Mouse (Mus musculus): Measurements from ENCODE around the gene Ica1l. TPM values are rescaled to one million over a fixed set of nuclear protein-coding genes. Genes with fewer than 3 reads are reported as not detected.

The Ica1l gene
- total and polyA plus RNA-seq, 2 experiments, result not detected

DNA sequence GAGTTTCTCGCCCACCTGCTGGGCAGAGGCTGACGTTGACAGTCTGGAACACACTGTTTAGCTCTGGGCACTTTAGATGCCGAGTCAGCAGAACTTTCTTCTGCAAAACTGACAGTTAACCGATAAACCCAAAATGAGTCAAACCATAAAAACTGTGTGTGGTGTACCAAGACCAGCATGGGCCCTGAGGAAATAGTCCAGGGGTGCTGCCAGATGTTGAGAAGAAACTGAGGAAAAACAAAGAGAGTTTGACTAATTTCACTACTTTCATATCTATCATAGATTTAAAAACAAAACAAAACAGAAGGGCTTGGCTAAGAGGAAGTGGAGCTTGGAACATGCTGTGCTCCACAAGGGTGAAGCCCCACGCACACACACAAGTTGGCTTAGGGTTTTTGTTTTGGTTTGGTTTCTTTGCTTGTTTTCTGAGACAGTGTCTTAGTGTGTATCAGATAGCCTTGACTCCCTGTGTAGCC lies 26.8 kb downstream of the Ica1l start:
- no peaks in the 10 kb centered on the region for H3K4me1 ChIP-seq (ENCODE audit: control insufficient read depth, insufficient read depth, low read length)
- no peak overlapping the region for H3K9ac ChIP-seq (ENCODE audit: low read depth, low read length)
- H3K79me2 ChIP-seq (ENCODE audit: control insufficient read depth, insufficient read depth, low read length), result no peaks in the 10 kb centered on the region
- TF ChIP-seq CTCF (IDR thresholded peaks at IDR 0.05; ENCODE audit: low read depth, low read length) (no peak), POLR2A (IDR thresholded peaks at IDR 0.05; ENCODE audit: extremely low read depth, insufficient read depth, low read length) (no peak)
- H3K4me3 ChIP-seq (ENCODE audit: insufficient read depth, low read depth, low read length), result no peak overlapping the region
- DNase-seq (ENCODE audit: extremely low read depth, low read depth, low spot score), result peak; percentile 16
- 67% methylated on average over 5 of the region's 5 CpGs for WGBS
- peaks cover 2% of the 10 kb centered on the region; the same call in 1 of the 2 replicates for H3K27me3 ChIP-seq (ENCODE audit: control insufficient read depth, insufficient read depth, low read length)
- H3K27ac ChIP-seq (replicated peaks; ENCODE audit: insufficient read depth, low read depth, low read length), result no peak overlapping the region
- H3K36me3 ChIP-seq (ENCODE audit: control insufficient read depth, insufficient read depth, low read length), result no peaks in the 10 kb centered on the region

DNA sequence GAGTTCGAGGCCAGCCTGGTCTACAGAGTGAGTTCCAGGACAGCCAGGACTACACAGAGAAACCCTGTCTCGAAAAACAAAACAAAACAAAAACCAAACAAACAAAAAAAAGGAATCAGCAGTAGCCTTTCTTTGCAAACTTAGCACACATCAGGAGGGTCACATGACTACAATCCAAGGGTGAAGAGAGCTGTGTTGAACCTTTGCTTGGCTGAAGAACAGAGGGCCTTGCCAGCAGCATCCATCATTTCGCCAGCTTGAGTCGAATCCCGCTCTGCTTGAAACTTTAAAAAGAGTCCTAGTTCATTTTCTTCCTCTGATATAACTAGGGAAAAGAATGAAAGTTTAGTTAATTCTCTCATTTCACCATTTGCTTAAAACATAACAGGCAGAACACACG lies 27.5 kb downstream of the Ica1l start:
- 80% methylated on average over 6 of the region's 6 CpGs for WGBS
- H3K9ac ChIP-seq (ENCODE audit: low read depth, low read length), result no peak overlapping the region
- H3K4me1 ChIP-seq (ENCODE audit: control insufficient read depth, insufficient read depth, low read length), result no peaks in the 10 kb centered on the region
- H3K79me2 ChIP-seq (ENCODE audit: control insufficient read depth, insufficient read depth, low read length), result no peaks in the 10 kb centered on the region
- TF ChIP-seq POLR2A (IDR thresholded peaks at IDR 0.05; ENCODE audit: extremely low read depth, insufficient read depth, low read length), result no peak
- no peak for TF ChIP-seq CTCF (IDR thresholded peaks at IDR 0.05; ENCODE audit: low read depth, low read length)
- H3K27me3 ChIP-seq (ENCODE audit: control insufficient read depth, insufficient read depth, low read length), result peaks cover 2% of the 10 kb centered on the region; the same call in 1 of the 2 replicates
- H3K27ac ChIP-seq (replicated peaks; ENCODE audit: insufficient read depth, low read depth, low read length), result 0 out of 2 replicates have a peak overlapping the region, but pooled peaks have one; percentile 29
- H3K4me3 ChIP-seq (ENCODE audit: insufficient read depth, low read depth, low read length), result no peak overlapping the region
- no peaks in the 10 kb centered on the region for H3K36me3 ChIP-seq (ENCODE audit: control insufficient read depth, insufficient read depth, low read length)
- DNase-seq (ENCODE audit: extremely low read depth, low read depth, low spot score), result no peak

DNA sequence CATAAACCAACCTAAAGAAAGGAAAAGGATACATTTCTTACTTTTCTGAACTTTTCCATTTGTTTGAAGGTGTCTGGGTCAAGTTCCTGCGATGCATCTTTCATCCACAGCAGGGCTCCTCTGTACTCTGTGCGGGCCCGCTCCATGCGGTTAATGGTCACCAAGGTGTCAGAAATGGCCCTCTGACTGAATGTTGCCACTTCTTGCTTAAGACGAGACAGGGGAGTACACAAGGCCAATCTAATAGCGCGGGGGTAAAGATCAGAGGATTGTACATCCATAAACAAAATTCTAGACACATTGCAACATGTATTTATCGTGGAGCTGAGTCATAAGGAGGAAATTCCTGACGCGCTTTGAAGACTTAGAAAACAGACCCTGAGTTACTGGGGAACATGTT lies 29.2 kb downstream of the Ica1l start:
- no peak overlapping the region for H3K9ac ChIP-seq (ENCODE audit: low read depth, low read length)
- H3K36me3 ChIP-seq (ENCODE audit: control insufficient read depth, insufficient read depth, low read length), result no peaks in the 10 kb centered on the region
- TF ChIP-seq POLR2A (IDR thresholded peaks at IDR 0.05; ENCODE audit: extremely low read depth, insufficient read depth, low read length), result no peak
- no peak for TF ChIP-seq CTCF (IDR thresholded peaks at IDR 0.05; ENCODE audit: low read depth, low read length)
- no peak overlapping the region for H3K4me3 ChIP-seq (ENCODE audit: insufficient read depth, low read depth, low read length)
- H3K27ac ChIP-seq (replicated peaks; ENCODE audit: insufficient read depth, low read depth, low read length), result no peak overlapping the region
- peaks cover 2% of the 10 kb centered on the region; the same call in 1 of the 2 replicates for H3K27me3 ChIP-seq (ENCODE audit: control insufficient read depth, insufficient read depth, low read length)
- no peaks in the 10 kb centered on the region for H3K4me1 ChIP-seq (ENCODE audit: control insufficient read depth, insufficient read depth, low read length)
- H3K79me2 ChIP-seq (ENCODE audit: control insufficient read depth, insufficient read depth, low read length), result no peaks in the 10 kb centered on the region
- WGBS, result 90% methylated on average over 10 of the region's 10 CpGs
- DNase-seq (ENCODE audit: extremely low read depth, low read depth, low spot score), result no peak

DNA sequence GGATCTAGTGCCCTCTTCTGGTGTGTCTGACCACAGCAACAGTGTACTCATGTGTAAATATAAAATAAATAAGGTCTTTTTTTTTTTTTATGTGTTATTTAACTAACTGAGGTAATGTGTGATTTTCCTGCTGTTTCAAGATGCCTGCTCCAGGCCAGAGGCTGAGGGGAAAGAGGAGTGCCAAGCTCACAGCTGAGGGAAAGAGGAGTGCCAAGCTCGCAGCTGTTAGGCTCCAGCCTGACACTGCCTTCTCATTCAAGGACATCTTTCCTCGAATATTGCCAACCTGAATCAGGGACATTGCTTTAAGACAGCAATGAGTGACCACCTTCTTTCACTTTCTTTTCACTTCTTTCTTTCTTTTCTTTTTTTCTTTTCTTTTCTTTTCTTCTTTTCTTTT lies 34.2 kb downstream of the Ica1l start:
- DNase-seq (ENCODE audit: extremely low read depth, low read depth, low spot score), result no peak
- no peaks in the 10 kb centered on the region for H3K79me2 ChIP-seq (ENCODE audit: control insufficient read depth, insufficient read depth, low read length)
- H3K9ac ChIP-seq (ENCODE audit: low read depth, low read length), result no peak overlapping the region
- no peak overlapping the region for H3K4me3 ChIP-seq (ENCODE audit: insufficient read depth, low read depth, low read length)
- WGBS, result 83% methylated on average over 2 of the region's 2 CpGs
- TF ChIP-seq POLR2A (IDR thresholded peaks at IDR 0.05; ENCODE audit: extremely low read depth, insufficient read depth, low read length) (no peak), CTCF (IDR thresholded peaks at IDR 0.05; ENCODE audit: low read depth, low read length) (no peak)
- peaks cover 2% of the 10 kb centered on the region; the same call in 1 of the 2 replicates for H3K27me3 ChIP-seq (ENCODE audit: control insufficient read depth, insufficient read depth, low read length)
- H3K36me3 ChIP-seq (ENCODE audit: control insufficient read depth, insufficient read depth, low read length), result no peaks in the 10 kb centered on the region
- no peak overlapping the region for H3K27ac ChIP-seq (replicated peaks; ENCODE audit: insufficient read depth, low read depth, low read length)
- H3K4me1 ChIP-seq (ENCODE audit: control insufficient read depth, insufficient read depth, low read length), result no peaks in the 10 kb centered on the region

DNA sequence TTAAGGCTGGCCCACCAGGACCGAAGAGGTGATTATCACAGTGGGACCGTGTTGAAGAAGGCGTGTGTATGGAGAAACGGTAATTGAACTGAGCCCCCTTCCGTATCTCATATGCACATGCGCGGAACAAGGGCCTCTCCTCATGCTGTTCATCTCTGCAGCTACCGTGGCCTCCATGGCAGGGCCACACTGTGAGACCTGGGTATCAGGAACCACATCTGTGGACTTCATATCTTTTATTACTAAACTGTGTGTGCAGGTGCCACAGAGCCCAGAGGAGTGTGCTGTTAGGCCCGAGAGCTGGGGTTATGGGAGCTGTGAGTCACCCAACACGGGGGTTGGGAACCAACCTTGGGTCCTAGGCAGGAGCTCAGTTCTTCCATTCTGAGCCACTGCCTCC lies 35.6 kb downstream of the Ica1l start:
- no peak overlapping the region for H3K4me3 ChIP-seq (ENCODE audit: insufficient read depth, low read depth, low read length)
- TF ChIP-seq POLR2A (IDR thresholded peaks at IDR 0.05; ENCODE audit: extremely low read depth, insufficient read depth, low read length) (no peak), CTCF (IDR thresholded peaks at IDR 0.05; ENCODE audit: low read depth, low read length) (no peak)
- no peaks in the 10 kb centered on the region for H3K79me2 ChIP-seq (ENCODE audit: control insufficient read depth, insufficient read depth, low read length)
- H3K27me3 ChIP-seq (ENCODE audit: control insufficient read depth, insufficient read depth, low read length), result peaks cover 1% of the 10 kb centered on the region; the same call in 1 of the 2 replicates
- no peak for DNase-seq (ENCODE audit: extremely low read depth, low read depth, low spot score)
- WGBS, result 95% methylated on average over 10 of the region's 10 CpGs
- H3K9ac ChIP-seq (ENCODE audit: low read depth, low read length), result no peak overlapping the region
- H3K36me3 ChIP-seq (ENCODE audit: control insufficient read depth, insufficient read depth, low read length), result no peaks in the 10 kb centered on the region
- H3K27ac ChIP-seq (replicated peaks; ENCODE audit: insufficient read depth, low read depth, low read length), result no peak overlapping the region
- no peaks in the 10 kb centered on the region for H3K4me1 ChIP-seq (ENCODE audit: control insufficient read depth, insufficient read depth, low read length)

DNA sequence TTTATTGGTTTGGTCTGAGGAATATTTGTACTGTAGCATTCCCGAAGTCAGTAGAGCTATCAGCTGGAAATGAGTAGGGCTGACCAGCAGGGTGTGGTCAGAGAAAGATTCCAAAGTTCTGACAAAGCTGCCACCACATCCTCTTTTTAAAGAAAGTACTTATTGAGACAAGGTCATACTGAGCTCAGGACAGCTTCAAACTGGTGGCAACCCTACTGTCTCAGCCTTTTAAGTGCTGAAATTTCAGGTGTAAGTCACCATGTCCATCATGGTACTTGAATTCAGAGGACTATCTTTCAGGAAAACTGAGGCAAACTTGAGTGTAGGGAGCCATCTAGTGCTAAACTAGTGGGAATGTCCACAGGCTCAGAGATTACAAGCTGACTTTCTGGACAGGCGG lies 42.7 kb downstream of the Ica1l start:
- peak; percentile 22 for DNase-seq (ENCODE audit: extremely low read depth, low read depth, low spot score)
- Histone ChIP-seq H3K79me2 (ENCODE audit: control insufficient read depth, insufficient read depth, low read length) (no peaks in the 10 kb centered on the region), H3K36me3 (ENCODE audit: control insufficient read depth, insufficient read depth, low read length) (no peaks in the 10 kb centered on the region), H3K27me3 (ENCODE audit: control insufficient read depth, insufficient read depth, low read length) (no peaks in the 10 kb centered on the region), H3K9ac (ENCODE audit: low read depth, low read length) (no peak overlapping the region), H3K4me1 (ENCODE audit: control insufficient read depth, insufficient read depth, low read length) (no peaks in the 10 kb centered on the region), H3K4me3 (ENCODE audit: insufficient read depth, low read depth, low read length) (no peak overlapping the region), H3K27ac (replicated peaks; ENCODE audit: insufficient read depth, low read depth, low read length) (no peak overlapping the region)
- no peak for TF ChIP-seq CTCF (IDR thresholded peaks at IDR 0.05; ENCODE audit: low read depth, low read length)
- no peak for TF ChIP-seq POLR2A (IDR thresholded peaks at IDR 0.05; ENCODE audit: extremely low read depth, insufficient read depth, low read length)
- WGBS, result 42% methylated on average over 2 of the region's 2 CpGs

Data from liver, adult 2 months (tissue).